Mouse (Mus musculus) kidney, adult 18-20 months (tissue): ENCODE results near the gene Gm21969.

ENCODE experiments used
- DNase-seq: peaks from one replicate; pipeline ENCODE4 v3.0.0; 2021

Gm21969 gene

DNA sequence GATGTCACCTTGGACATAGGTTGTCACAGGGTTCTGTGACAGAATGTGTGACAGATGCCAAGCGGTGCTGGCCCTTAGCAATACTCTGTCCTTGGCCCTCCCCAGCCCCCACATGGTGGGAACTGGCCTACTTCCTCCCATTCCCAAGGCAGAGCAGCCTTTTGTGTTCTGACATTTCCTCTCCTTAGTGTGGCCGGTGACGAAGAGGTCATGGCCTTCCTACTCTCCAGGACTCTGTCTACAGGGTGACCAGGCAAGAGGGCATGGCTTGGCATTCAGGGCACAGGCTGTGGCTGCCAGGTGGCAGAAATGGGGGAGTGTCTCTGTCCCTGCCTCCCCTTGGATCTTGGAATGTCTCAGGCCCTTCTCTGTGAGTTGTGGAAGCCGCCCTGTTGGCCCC lies 15.6 kb upstream of the Gm21969 start:
- no peak for DNase-seq

DNA sequence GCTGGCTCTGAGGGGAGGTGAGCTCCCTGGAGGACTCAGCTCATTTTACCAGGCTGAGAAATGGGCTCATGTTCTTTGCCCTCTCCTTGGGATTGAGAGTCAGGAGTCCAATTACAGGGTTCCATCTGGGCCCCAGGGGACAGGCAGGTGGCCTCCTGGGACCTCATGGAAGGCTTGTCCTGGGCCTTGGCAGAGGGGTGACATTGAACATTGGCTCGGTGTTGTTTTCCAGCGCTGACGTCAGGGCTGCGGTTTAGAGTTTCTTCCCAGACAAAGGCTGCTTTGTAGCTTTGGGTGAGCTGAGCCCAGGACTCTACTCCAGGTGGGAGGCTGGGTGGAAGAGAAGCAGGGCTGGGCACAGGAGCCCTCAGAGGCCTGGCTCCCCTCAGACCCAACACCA lies 15.2 kb upstream of the Gm21969 start:
- DNase-seq, result no peak

DNA sequence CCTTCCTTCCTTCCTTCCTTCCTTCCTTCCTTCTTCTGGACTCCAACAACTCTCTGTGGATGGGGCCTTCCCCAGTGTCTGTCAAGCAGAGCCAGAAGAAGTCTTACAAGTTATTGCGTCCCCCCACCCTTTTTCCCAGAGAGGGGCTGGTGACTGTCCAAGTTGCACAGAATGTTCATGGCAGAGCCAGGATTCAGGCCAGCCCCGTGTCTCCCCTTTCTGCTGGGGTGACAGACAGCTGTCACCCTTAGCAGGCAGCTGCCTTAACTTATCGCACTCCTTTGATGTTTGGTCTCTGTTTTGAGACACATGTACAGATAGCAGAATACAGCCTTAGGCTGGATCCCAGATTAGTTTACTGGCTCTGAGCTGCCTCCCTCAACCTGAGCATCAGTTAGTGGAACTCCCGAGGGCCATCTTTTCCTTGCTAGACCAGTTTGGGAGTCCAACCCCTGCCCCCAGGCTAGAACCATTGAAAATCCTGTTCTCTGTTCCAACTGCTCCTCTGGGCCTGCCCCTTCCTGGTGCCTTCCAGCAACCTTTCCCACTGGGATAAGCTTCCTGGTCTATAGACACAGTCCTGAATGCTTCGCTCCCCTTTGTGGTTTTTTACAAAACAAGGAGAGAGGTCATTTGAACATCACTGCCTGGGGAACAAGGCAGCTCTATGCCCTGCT lies 13.5 kb upstream of the Gm21969 start:
- DNase-seq, result no peak

DNA sequence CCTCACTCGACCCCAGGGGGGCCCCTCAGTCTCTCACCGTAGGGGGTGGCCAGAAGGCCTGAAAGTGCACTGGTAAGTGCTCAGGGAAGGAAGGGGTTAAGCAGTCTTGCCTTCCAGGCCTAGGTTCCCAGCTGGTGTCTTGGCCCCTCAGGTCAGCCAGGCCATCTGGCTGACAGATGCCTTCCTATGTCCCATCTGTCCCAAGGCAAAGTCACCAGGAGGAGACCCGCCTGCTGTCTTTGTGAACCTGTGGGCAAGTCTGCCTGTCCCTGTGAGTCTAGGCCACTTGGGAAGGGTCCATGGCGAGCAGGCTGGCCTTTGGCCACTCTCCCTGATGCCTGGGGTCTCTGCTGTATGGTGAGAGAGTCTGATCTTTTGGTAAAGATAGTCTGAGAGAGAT lies 12.5 kb upstream of the Gm21969 start:
- no peak for DNase-seq

DNA sequence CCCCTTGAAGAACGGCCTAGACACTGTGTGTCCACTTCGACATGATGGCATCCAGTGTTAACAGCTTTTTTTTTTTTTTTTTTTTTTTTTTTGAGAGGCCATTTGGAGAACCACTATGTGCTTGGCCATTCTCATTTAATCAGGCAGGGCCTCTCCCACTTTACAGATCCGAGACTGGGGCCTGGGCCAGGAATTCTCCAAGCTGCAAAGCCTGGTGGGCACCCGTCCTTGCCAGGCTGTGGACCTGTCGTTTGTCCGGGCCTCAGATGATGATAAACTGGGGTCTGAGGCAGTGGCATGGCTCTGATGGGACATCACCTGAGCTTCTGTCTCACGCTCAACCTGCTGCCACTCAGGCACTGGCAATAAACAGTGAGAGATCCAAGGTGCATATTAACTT lies 10.1 kb upstream of the Gm21969 start:
- no peak for DNase-seq

DNA sequence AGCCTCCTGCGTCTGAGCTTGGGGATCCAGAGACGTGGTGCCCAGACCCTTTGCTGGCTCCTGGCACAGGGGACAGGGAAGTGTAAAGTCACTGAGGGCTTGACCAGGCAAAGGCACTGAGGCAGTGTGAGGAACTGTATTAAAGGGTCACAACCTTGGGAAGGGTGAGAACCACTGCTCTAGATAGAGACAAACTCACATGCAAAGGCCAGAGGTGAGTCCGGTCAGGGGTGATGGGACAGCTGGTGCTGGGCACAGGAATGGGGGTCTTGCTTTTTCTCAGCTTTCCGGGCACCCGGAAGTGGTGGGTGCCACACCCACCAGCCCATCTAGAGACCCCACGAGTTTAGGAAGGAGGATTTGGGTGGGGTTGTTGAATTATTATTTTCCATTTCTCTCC lies 9.6 kb upstream of the Gm21969 start:
- DNase-seq, result no peak

DNA sequence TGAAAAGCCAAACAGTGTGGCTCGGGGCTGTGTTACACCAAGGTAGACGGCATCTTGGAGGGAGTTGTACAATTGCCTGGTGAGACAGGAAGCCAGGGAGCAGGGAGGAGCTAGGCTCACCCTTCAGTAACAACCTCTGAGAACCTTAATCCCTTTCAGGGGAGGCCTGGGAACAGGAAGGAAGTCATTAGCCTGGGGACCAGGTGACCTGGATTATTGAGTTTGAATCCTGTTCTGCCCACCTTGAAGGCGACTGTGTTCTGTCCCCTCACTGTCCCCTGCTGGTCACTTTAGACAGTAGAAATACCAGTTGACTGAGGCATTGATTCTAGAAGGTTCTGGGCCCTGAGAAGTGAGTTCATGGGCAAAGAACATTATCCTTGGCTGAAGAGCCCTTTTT lies 8.9 kb upstream of the Gm21969 start:
- DNase-seq, result no peak

DNA sequence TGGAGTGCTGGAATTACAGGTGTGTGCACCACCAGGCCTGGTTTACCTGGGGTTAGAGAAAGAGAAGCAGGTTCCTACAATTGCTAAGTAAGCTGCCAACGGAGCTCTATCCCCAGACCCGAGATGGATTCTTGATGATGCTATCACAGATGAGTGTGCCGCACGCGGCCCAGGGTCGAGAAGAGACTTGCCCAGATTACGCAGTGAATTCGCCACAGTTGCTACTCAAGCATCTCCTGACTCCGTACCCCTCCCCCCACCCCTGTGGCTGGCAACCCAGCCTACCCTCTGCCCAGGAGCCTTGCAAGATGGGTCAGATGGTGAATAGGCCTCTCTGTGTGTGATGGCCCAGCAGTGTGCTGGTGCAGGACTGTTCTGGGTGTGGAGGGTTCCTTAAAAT lies 6.3 kb upstream of the Gm21969 start:
- no peak for DNase-seq

DNA sequence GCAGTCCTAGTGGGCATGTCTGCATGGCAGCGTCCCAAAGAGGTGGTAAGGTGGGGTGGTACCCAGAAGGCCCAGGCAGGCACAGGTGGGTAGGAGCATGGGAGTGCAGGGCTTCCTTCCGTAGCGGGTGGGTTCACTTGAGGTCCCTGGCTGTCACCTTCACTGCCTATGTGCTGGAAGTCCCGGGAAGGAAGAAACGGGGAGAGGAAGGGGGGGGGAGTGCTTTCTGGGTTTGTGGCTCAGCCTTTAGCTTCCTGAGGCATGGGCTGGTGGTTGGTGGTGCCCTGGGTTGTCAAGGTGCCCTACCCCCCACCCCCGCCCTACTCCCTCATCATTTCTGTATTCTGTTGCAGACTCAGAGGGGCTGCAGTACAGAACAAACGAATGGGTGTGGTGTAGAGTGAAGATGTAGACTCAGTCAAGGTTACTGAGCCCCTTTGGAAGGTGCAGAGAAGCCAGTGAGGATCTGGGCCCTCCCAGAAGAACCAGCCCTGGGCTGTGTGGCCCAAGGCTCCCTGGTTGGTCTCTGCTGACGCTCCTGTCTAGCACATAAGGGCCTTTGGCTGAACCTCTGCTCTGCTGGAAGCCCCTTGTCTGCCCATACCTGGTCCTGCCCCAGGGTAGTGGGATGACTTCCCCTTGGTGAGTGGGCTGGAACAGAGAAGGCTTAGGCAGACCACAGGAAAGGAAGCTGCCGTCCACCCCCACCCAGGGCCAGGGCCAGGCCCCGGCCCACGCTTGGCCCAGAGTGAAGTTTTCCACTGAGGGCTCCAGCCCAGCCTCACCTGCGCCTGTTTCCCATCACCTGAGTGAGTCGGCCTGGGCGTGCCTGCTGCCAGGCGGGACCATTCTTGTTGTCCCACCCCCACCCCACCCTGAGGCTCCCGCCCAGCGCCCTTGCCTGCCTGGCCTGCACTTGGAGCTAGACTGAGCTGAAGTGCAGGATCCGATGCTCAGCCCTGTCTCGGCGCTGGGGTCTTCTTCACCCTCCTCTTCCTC lies 5.4 kb upstream of the Gm21969 start:
- DNase-seq, result no peak

DNA sequence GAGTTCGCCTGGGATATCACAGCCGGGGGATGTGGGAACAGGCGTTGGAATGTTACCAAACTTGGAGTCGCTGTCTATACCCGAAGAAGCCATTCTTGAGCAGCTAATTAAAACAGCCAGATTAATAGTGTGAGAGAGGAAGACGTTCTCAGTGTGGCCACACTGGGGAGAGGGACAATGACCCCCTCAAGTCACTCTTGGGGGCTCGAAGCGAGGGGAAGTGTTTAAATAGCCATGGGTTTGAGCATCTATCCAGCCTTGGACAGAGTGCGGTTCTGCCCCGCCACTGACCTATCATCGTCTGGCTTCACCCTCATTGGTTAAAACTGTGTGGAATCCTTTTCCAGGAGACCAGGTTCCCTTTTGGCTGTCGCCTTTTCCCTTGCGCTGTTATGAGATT lies 4.6 kb upstream of the Gm21969 start:
- DNase-seq, result no peak

DNA sequence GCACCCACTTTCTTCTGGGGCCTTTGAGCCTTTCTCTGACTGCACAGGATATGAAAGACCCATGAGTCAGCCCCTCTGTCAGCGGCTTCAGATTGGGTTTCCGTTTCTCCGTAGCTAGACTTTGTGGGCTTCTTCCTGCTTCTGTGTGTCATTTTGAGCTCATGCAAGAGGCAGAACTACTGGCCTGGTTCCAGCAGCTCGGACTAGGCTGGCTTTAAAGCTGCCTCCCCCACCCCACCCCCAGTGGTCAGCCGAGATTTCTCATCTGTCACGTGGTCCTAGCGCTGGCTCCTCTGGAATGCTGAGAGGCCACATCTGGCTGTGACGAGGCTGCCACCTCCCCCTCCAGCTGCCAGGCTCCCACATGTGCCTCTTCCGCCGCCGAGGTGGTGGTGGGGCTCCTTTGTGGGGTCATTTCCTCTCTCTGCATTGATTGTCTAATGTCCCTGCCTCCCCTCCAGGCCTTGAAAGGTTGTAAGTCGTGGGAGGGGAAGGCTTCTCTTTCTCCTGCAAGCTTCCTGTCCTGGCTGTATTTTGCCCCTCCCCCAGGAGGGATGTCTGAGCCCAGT lies 4.0 kb upstream of the Gm21969 start:
- DNase-seq, result peak; percentile 84

DNA sequence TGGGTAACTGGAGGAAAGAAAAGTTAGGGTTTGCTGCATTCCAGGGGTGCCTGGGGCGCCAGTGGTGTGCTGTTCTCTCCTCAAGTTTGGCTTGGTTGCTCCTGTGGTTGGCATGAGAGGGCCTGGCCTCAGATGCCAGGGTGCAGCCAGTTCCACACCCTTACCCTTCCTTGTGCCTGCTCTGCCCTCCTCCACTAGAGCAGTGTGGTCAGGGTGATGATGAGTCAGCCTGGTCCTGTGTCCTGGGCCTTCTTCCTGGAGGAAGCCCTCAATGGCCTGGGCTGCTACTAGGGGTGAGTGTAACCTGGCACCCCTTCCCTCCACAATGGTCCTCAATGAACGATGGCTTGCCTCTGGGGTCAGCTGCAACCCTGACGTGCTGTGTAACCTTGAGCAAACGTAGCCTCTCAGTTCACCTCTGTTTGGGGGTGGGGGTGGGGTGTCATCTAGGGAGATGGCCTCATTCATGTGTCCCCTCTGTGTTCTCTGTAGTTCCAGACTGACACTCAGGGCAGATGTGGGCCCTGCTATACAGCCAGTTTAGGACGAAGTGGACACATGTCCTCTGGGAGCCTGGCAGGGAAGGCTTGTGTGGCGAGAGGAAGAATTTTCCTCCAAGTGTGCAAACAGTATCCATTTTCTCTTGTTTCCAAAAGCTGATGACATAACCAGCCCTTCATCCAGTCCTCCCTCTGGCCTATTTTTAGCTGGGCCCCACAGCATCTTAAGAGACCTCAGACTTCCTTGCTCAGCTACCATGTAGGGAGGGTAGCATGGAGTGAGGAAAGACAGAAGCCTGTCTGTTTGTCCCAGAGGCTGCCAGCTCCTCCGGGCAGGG lies 1.2 kb upstream of the Gm21969 start:
- DNase-seq, result no peak

DNA sequence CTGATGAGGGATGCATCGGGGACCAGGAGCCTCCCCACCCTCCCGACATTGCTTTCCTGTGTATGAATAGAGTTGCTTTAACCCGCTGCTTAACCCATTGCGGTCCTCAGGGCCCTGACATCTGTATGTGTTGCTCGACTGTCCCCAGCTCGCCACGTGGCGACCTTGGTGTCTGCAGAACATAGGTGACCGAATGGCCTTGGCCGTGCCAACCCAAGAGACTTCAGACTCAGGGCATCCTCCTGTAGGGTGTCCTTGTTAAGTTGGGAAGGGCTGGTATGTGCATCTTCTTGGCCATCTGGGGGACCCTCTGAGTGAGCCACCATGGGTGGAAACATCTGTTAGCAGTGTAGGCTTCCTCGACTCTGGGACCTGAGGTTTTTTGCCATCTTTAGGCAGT lies 2.2 kb downstream of the Gm21969 start:
- no peak for DNase-seq

DNA sequence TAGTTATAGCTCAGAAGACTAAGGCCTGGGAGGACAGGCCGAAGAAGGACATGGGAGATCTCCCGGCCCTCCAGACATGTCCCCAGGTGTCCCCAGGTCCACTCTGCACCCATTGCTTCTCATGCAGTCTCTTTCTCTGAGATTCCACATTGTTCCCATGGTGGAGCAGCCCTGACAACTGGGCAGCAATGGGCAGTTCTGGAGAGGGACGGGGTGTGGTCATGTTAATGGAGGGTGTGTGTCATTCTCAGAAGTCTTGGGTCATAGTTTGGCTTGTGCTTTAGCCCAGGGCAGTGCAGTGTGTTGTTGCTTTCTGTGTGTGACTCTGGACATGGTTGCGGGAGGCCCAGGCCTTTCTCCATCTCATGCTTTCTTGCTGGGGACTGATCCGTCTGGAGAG lies 3.7 kb downstream of the Gm21969 start:
- no peak for DNase-seq

DNA sequence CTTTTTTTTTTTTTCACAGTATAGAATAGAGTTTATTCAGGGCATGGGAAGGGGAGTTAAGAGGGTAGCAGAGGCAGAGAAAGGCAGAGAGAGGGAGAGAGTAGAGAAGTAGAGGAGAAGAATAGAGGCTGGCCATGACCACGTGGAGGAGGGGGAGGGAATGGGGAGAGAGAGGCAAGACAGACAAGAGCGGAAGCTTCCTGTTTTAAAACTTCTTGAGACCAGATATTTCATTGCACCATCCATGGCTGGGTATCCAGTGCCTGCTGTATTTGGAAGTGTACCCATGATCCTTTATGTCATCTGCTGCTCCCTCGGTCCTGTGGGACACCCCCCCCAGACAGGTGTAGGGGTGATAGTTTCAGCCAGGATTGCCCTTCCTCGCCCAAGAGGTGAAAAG lies 6.0 kb downstream of the Gm21969 start:
- DNase-seq, result no peak

DNA sequence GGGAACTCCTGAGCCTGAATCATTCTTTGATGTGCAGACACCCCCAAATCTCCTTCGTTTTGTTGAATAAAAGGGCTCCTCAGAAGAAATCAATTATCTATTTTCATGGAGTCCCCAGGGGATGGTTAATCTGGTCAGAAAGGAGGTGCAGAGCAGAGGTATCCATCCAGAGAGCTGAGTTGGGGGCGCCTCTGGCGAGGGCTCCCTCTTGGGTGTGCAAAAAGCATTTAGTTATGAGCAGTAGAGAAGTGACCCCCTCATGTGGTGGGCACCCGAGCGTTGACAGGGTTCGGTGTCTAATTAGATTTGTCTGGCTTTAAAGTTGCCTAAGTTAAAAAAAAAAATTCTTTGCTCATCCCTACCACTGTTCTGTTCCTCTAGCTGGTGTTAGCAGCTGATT lies 8.0 kb downstream of the Gm21969 start:
- no peak for DNase-seq

DNA sequence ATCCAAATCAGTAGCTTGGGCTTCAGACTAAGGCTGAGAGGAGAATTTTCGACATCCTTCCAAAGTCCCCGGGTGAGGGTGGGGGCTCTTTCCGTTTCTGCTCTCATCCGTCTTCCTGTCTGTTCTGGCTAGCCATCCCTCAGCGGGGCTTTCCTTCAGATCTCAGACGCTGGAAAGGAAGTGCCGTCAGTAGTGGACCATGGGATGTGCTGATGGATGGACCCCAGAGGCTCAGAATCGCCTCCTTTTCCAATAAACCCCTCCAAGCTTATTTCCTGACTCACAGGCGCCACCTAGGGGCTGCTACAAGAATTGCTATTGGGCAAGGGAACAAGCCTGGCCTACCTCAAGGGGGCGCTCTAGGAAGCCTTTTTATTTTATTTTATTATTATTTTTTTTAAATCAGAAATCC lies 8.6 kb downstream of the Gm21969 start:
- DNase-seq, result peak; percentile 83

DNA sequence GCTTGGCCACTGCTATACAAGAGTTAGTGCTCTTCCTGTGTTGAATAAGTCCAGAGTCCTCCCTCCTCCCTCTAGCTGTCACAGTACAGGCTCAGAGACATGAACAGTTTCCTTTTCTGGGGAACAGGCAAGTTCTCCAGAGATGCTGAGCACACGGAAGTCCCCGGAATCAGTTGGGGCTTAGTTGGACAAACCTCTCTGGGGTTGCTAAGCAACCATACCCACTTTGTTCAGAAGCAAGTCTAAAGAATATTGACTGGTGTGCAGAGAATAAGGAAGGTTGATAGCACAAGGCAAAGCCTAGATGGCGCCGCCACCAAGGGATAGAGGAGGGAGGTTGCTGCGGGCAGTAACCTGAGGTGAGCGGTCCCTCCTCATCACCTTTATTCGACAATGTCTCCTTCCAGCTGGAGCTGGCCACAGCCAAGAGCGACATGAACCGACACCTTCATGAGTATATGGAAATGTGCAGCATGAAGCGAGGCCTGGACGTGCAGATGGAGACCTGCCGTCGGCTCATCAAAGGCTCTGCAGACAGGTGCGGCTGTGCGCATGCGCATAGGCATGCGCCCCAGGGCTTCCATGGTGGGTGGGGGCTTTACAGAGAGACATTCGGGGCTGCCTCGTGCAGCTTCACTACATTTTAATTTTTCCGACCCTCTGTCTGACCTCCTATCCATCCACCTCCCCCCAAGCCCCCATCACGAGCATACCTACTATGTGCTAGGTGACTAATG lies 11.7 kb downstream of the Gm21969 start:
- no peak for DNase-seq

DNA sequence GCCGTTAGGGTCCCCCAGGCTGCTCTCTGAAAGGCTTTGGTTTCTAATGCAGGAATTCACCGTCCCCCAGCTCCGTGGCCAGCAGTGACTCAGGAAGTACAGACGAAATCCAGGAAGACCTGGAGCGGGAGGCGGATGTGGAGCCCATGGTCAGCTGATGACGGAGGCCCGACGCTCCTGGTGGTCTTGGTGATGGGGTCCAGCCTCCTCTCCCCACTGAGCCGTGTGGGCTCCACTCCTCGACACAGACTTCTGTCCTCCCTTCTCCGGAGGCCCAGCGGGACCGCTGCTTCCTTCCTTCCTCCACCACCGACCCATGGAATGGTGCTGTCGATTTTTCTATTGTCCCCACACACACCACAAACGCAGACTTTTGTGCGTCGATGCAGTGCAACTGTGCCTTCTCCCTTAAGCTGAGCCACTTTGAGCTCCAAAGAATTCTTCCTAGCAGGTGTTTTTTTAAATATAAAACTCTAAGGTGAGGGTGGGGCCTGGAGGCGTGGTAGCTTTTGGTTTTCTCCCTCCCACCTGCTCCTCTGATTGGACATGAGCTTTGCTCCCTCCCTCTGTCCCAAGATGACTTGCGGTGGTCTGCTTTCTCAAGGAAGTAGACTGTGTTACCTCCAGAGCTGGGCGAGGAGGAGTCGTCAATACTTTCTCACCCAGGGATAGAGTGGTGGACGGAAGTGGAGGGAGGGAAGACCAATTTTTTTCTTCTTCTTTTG lies 13.5 kb downstream of the Gm21969 start:
- peak; percentile 60 for DNase-seq

DNA sequence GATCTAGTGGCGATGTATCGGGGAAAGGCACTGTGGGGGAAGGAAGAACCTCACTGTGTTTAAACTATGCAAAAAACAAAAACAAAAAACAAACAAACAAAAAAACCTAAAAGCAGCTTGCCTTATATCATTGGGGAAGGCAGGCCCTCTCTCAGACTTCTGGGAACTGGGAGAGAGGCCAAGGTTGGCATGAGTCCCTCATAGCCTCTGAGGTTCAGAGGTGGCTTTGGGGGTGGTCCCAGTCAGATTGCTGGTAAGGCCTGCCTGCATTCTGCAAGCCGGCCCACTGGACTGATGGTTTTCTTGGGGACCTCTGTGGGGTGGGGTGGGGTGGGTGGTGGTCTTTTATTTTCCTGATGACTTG lies 14.0 kb downstream of the Gm21969 start:
- no peak for DNase-seq

DNA sequence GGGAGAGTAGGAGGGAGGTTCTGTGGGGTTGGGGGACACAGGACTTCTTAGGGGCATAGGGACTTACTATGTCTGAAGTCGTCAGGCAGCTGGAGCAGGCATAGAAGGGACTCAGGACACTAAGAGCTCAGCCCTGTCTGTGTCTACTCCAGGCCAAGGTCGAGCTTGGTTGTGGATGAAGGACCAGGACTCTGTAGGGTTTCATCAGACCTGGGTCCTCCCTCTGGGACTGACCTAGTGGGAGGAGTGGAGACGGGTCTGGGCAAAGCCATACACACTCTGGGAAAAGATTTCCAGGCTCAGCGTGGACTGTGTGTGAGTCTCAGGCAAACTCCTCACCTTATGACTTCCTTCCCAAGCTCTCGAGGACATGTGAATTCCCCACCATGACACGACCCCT lies 16.8 kb downstream of the Gm21969 start:
- DNase-seq, result no peak
